Mouse (Mus musculus) myocyte (in vitro differentiated cells): ENCODE measurements around the gene Zbtb9.

ENCODE experiments used
- CEBPB ChIP-seq: IDR thresholded peaks from 2 replicates; pipeline ENCODE4 v1.6.1; 2011; ENCODE audit warnings: mild to moderate bottlenecking, moderate library complexity; ENCODE audit not compliant: poor library complexity, insufficient read depth, severe bottlenecking
- E2F4 ChIP-seq: IDR thresholded peaks from one replicate; pipeline ENCODE4 v1.6.1; 2011; ENCODE audit warnings: mild to moderate bottlenecking, control low read depth, moderate library complexity; ENCODE audit not compliant: insufficient read depth
- MAX ChIP-seq: IDR thresholded peaks from one replicate; pipeline ENCODE4 v1.6.1; 2011; ENCODE audit warnings: low read depth, mild to moderate bottlenecking, control low read depth
- MYOD1 ChIP-seq, 3 experiments: IDR thresholded peaks; one replicate each; pipeline ENCODE4 v1.6.1; 2011; ENCODE audit warnings: control low read depth in 2 of 3, low read depth in 2 of 3, mild to moderate bottlenecking in 2 of 3, moderate library complexity in 1 of 3; ENCODE audit not compliant: insufficient read length in 2 of 3, control insufficient read depth in 1 of 3
- MYOG ChIP-seq, 3 experiments: IDR thresholded peaks; one replicate each; pipeline ENCODE4 v1.6.1; 2011; ENCODE audit warnings: control low read depth in 2 of 3, low read depth in 2 of 3, mild to moderate bottlenecking in 2 of 3; ENCODE audit not compliant: insufficient read length in 2 of 3, control insufficient read depth in 1 of 3, insufficient read depth in 1 of 3
- POLR2A ChIP-seq: IDR thresholded peaks from one replicate; pipeline ENCODE4 v1.6.1; 2011; ENCODE audit warnings: low read depth, mild to moderate bottlenecking, control low read depth, moderate library complexity; ENCODE audit not compliant: insufficient read length
- POLR2AphosphoS2 ChIP-seq: IDR thresholded peaks from one replicate; pipeline ENCODE4 v1.6.1; 2011; ENCODE audit warnings: low read depth, control low read depth; ENCODE audit not compliant: insufficient read length
- REST ChIP-seq: IDR thresholded peaks from one replicate; pipeline ENCODE4 v1.6.1; 2011; ENCODE audit warnings: mild to moderate bottlenecking, control low read depth, moderate library complexity; ENCODE audit not compliant: insufficient read depth, insufficient read length
- SRF ChIP-seq: IDR thresholded peaks from one replicate; pipeline ENCODE4 v1.6.1; 2011; ENCODE audit warnings: low read depth; ENCODE audit not compliant: control insufficient read depth, insufficient read length
- TCF12 ChIP-seq: IDR thresholded peaks from one replicate; pipeline ENCODE4 v1.6.1; 2011; ENCODE audit warnings: mild to moderate bottlenecking, control low read depth; ENCODE audit not compliant: poor library complexity, insufficient read depth, severe bottlenecking
- TCF3 ChIP-seq: IDR thresholded peaks from one replicate; pipeline ENCODE4 v1.6.1; 2011; ENCODE audit warnings: low read depth, control low read depth; ENCODE audit not compliant: insufficient read length
- USF1 ChIP-seq: IDR thresholded peaks from one replicate; pipeline ENCODE4 v1.6.1; 2011; ENCODE audit warnings: low read depth, mild to moderate bottlenecking, control low read depth, moderate library complexity

GRCm38 (mm10) chr17:27028284-27028795, 55.4 kb downstream of the Zbtb9 start:
- TF ChIP-seq POLR2A (peak; percentile 77), E2F4 (no peak), MAX (no peak), MYOG (IDR thresholded peaks at IDR 0.05; ENCODE audit: control insufficient read depth in 1 of 3, insufficient read depth in 1 of 3, insufficient read length in 2 of 3, low read depth in 2 of 3) (no peak), CEBPB (no peak), USF1 (no peak), MYOD1 (IDR thresholded peaks at IDR 0.05; ENCODE audit: control insufficient read depth in 1 of 3, insufficient read length in 2 of 3, low read depth in 2 of 3) (no peak), POLR2AphosphoS2 (peak; percentile 74), SRF (no peak), REST (no peak), TCF12 (no peak), TCF3 (no peak)
